Mouse (Mus musculus) megakaryocyte, embryonic 14.5 days (primary cell): ENCODE results near the gene Ppp2r3d.

Source experiments
- FLI1 ChIP-seq: IDR thresholded peaks from 2 replicates; pipeline ENCODE4 v1.6.1; 2012; ENCODE audit warnings: low read length, inconsistent platforms, mixed read lengths
- GATA1 ChIP-seq: IDR thresholded peaks from 3 replicates; pipeline ENCODE4 v1.6.1; 2012; ENCODE audit warnings: mixed read lengths, low read length, inconsistent platforms, borderline replicate concordance

GRCm38 (mm10) chr9:124424542-124425410, 51.9 kb downstream of the Ppp2r3d start:
- TF ChIP-seq GATA1: peak; percentile 53; the same call in 1 of the 3 replicates
- peak; percentile 80 for TF ChIP-seq FLI1
